Mouse (Mus musculus) hindbrain, postnatal 0 days (tissue): ENCODE results near the gene Krt88. TPM values are rescaled to one million over a fixed set of nuclear protein-coding genes. Genes with fewer than 3 reads are reported as not detected.

Source experiments
- ATAC-seq: fragments of 200-750 bp; cut with Nextera tagmentation; 2 replicates; pipeline ENCODE4 v1.8.0; 2017; ENCODE audit warnings: mild to moderate bottlenecking, moderate TSS enrichment, moderate library complexity
- DNase-seq: peaks from one replicate; pipeline ENCODE4 v3.0.0-alpha.2; 2015; ENCODE audit warnings: low spot score
- H3K27ac ChIP-seq: fragments of 300-500 bp; sonication (generic); 2 replicates; pipeline ENCODE4 v1.5.1; 2014; ENCODE audit warnings: mild to moderate bottlenecking
- H3K27me3 ChIP-seq: fragments of 300-500 bp; sonication (generic); 2 replicates; pipeline ENCODE4 v1.6.1; 2014; ENCODE audit warnings: low read length, mixed read lengths; ENCODE audit not compliant: insufficient read depth
- H3K36me3 ChIP-seq: fragments of 300-500 bp; sonication (generic); 2 replicates; pipeline ENCODE4 v1.6.1; 2014; ENCODE audit warnings: low read length, mixed read lengths; ENCODE audit not compliant: insufficient read depth
- H3K4me1 ChIP-seq: fragments of 300-500 bp; sonication (generic); 2 replicates; pipeline ENCODE4 v1.6.1; 2014; ENCODE audit warnings: antibody characterized with exemption, low read length, mixed read lengths; ENCODE audit not compliant: insufficient read depth
- H3K4me2 ChIP-seq: fragments of 300-500 bp; sonication (generic); 2 replicates; pipeline ENCODE4 v1.6.1; 2014; ENCODE audit warnings: low read depth, mild to moderate bottlenecking, low read length, moderate library complexity, mixed read lengths
- H3K4me3 ChIP-seq: fragments of 300-500 bp; sonication (generic); 2 replicates; pipeline ENCODE4 v1.5.1; 2014; ENCODE audit warnings: low read length
- H3K9ac ChIP-seq: fragments of 300-500 bp; sonication (generic); replicated peaks from 2 replicates; pipeline ENCODE4 v1.6.1; 2014; ENCODE audit warnings: mild to moderate bottlenecking, low read length, moderate library complexity, mixed read lengths
- H3K9me3 ChIP-seq: fragments of 300-500 bp; sonication (generic); 2 replicates; pipeline ENCODE4 v1.6.1; 2016; ENCODE audit warnings: low read length, mixed read lengths
- CTCF ChIP-seq: IDR thresholded peaks from 2 replicates; pipeline ENCODE4 v1.5.1; 2016; ENCODE audit warnings: antibody characterized with exemption, control low read depth, low read depth
- WGBS: fragments of 180-500 bp; shearing (Covaris S2); extraction: QIAGEN DNeasy Blood & Tissue Kit; methylation state at CpG from one replicate; pipeline ENCODE4 v1.1.7; 2014; 5-methylcytosine and 5-hydroxymethylcytosine counted together
- polyA plus RNA-seq: library from polyadenylated mRNA; unstranded; fragments of >200 nt; fragmentation: Nextera tagmentation; extraction: Ambion mirVana; gene quantifications from 2 replicates; pipeline ENCODE4 v1.2.1, GENCODE M21; 2015
- total RNA-seq: library from RNA; depleted of rRNA; stranded (reverse); fragments of >200 nt; gene quantifications from 2 replicates; pipeline ENCODE4 v1.2.3, GENCODE M21; 2014

Krt88 gene
- total and polyA plus RNA-seq, 2 experiments from 2014 or later = 0.16 TPM; not detected in 1

DNA sequence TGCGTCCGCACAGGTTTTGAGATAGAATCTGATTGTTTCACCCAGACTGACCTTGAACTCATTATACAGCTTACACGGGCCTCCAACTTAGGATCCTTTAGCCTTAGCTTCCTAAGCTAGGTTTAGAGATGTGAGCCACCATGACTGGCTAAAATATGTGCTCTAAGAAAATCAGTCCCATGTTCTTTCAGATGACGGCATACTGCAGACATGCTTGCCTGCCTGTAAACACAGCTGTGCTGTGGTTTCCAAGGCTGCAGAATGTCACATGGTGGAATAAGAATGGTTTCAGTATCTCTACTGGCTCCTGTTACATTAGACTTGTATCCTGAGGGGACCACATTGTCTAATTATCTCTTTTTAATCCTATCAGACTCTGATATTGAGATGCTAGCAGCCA, 28.6 kb upstream of the Krt88 start:
- Histone ChIP-seq H3K36me3 (no peaks in the 10 kb centered on the region), H3K4me2 (no peak overlapping the region), H3K27me3 (no peaks in the 10 kb centered on the region), H3K4me3 (no peak overlapping the region), H3K9me3 (no peaks in the 10 kb centered on the region), H3K27ac (no peak overlapping the region), H3K4me1 (0 out of 2 replicates have a peak, but pooled peaks cover 3% of the 10 kb centered on the region), H3K9ac (no peak overlapping the region)
- DNase-seq (peak; percentile 40), ATAC-seq (peak; percentile 59; the same call in 1 of the 2 replicates)
- TF ChIP-seq CTCF = no peak
- 81% methylated on average over 4 of the region's 4 CpGs for WGBS

DNA sequence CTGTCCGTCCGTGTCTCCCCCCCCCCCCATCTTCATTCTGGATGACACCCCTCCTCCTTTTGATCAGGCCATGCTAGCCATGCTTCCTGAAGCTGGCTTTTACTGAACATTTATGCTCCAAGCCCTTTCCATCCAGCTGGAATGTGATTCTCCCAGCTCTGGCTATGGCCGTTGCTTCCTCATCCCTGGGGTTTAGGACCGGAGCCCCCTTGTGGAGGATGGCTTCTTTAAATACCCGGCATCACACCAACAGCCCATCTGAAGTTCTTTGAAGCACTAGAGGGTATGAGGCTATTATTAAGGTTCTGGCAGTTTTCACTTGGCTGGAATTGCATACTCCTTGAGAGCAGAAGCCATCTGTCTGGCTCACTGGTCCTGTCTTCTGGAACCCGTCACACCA, 26.6 kb upstream of the Krt88 start:
- TF ChIP-seq CTCF = peak; percentile 45
- no peaks in the 10 kb centered on the region for H3K9me3 ChIP-seq
- 35% methylated on average over 4 of the region's 6 CpGs for WGBS

DNA sequence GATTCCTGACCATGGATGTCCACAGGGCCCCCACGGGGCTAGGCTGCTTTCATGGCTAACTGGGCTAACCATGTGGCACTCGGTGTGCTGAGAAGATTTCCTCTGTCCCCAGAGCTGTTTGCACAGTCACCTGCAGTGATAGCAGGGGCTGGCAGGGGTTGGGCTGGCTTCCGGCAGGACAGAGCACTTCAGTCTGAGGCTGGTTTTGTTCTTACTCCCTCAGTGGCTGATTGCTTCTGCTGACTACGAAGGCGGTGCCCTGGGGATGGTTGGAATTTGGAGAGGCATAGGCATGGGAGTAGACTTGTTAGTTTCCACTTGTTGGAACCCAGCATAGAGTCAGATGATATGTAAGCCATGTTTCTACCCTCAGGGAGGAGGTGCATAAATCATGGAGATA, 22.6 kb upstream of the Krt88 start:
- Histone ChIP-seq H3K27ac (no peak overlapping the region), H3K4me1 (no peaks in the 10 kb centered on the region), H3K9ac (no peak overlapping the region), H3K9me3 (no peaks in the 10 kb centered on the region), H3K36me3 (no peaks in the 10 kb centered on the region), H3K27me3 (no peaks in the 10 kb centered on the region), H3K4me2 (no peak overlapping the region), H3K4me3 (no peak overlapping the region)
- no peak for DNase-seq
- 26% methylated on average over 5 of the region's 5 CpGs for WGBS
- ATAC-seq = no peak
- no peak for TF ChIP-seq CTCF

More for the DNA sequence above, 26.6 kb upstream of the Krt88 start:
- H3K36me3 ChIP-seq = no peaks in the 10 kb centered on the region
- no peak overlapping the region for H3K4me3 ChIP-seq
- ATAC-seq (no peak), DNase-seq (peak; percentile 30)
- no peaks in the 10 kb centered on the region for H3K27me3 ChIP-seq
- no peak overlapping the region for H3K27ac ChIP-seq
- no peak overlapping the region for H3K9ac ChIP-seq
- no peaks in the 10 kb centered on the region for H3K4me1 ChIP-seq
- no peak overlapping the region for H3K4me2 ChIP-seq

DNA sequence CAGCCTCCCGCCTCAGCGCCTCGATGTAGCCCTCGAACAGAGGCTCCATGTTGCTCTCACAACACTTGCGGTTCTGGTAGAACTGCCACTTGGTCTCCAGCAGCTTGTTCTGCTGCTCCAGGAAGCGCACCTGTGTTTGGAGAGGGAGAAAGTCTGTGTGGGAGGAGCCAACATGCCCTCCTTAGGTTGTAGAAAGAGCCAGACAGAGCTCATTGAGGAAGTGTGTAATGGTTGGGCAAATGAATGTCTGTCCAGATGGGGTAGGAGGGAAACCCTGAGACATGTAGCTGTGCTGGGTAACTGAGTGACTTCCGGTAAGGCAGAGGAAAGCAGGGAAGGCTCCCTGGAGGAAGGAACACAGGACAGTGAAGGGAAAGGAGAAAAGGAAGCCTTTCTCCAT, 10.9 kb upstream of the Krt88 start:
- Histone ChIP-seq H3K4me1 (peaks cover 5% of the 10 kb centered on the region; the same call in 1 of the 2 replicates), H3K27me3 (0 out of 2 replicates have a peak, but pooled peaks cover 5% of the 10 kb centered on the region), H3K36me3 (no peaks in the 10 kb centered on the region), H3K4me3 (no peak overlapping the region), H3K4me2 (no peak overlapping the region), H3K9ac (no peak overlapping the region), H3K9me3 (no peaks in the 10 kb centered on the region), H3K27ac (no peak overlapping the region)
- no peak for TF ChIP-seq CTCF
- WGBS = 90% methylated on average over 7 of the region's 7 CpGs
- ATAC-seq (no peak), DNase-seq (no peak)

DNA sequence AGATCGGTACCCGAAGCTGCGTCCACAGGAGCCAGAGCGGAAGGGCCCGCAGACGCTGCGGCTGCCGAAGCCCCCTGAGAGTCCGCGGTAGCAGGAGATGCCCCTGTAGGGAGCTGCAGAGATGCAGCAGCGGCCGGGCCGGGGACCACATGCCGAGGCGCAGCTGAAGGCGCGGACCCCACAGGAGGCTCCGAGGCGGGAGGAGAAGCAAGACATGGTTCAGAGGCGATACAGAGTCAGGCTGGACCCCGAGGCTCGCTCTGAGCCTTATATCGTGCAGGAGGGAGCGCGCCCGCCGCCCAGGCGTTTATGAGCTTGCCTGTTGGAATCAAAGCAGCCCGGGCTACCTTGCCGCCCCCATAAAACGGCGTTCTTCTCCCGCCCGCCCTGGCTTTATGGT, 9.0 kb upstream of the Krt88 start, which contains the start of gene Krt87:
Gene Krt87, minus strand, starts transcription at position 250 of the 400 bp plus-strand sequence.
- peak within 1 kb of the TSS; percentile 51 for H3K9ac ChIP-seq
- peaks cover 5% of the 10 kb centered on the region; the same call in 1 of the 2 replicates for H3K4me1 ChIP-seq
- no peak for TF ChIP-seq CTCF
- WGBS = 3% methylated on average over 31 of the region's 34 CpGs
- H3K27me3 ChIP-seq = 0 out of 2 replicates have a peak, but pooled peaks cover 5% of the 10 kb centered on the region
- DNase-seq (no peak), ATAC-seq (no peak)
- peak within 1 kb of the TSS; percentile 69 for H3K4me2 ChIP-seq
- no peaks in the 10 kb centered on the region for H3K36me3 ChIP-seq
- H3K27ac ChIP-seq = no peak within 1 kb of the TSS
- H3K9me3 ChIP-seq = no peaks in the 10 kb centered on the region
- peak within 1 kb of the TSS; percentile 35 for H3K4me3 ChIP-seq

DNA sequence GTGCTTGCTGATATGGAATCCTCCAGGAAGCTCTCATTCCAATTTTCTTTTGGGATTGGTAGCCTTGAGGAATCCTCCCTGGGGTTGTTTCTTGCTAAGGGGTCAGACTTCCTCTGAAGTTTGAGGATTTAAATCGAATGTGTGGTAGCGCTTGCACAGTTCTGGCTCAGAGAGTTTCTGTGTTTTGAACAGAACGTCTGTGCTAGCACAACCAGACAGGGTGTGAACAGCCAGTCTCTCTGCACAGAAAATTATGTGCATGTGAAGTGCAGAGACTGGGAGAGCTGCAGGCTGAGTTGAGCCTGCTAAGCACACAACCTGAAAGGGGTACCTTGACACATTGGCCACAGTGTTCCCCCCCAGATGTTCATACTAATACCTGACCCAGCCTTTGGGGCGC, 6.7 kb upstream of the Krt88 start:
- Histone ChIP-seq H3K9me3 (no peaks in the 10 kb centered on the region), H3K27ac (no peak overlapping the region), H3K4me3 (no peak overlapping the region), H3K36me3 (no peaks in the 10 kb centered on the region), H3K4me2 (no peak overlapping the region), H3K4me1 (peaks cover 5% of the 10 kb centered on the region; the same call in 1 of the 2 replicates), H3K9ac (no peak overlapping the region), H3K27me3 (0 out of 2 replicates have a peak, but pooled peaks cover 5% of the 10 kb centered on the region)
- ATAC-seq (no peak), DNase-seq (no peak)
- TF ChIP-seq CTCF = no peak
- WGBS = 85% methylated on average over 4 of the region's 4 CpGs

DNA sequence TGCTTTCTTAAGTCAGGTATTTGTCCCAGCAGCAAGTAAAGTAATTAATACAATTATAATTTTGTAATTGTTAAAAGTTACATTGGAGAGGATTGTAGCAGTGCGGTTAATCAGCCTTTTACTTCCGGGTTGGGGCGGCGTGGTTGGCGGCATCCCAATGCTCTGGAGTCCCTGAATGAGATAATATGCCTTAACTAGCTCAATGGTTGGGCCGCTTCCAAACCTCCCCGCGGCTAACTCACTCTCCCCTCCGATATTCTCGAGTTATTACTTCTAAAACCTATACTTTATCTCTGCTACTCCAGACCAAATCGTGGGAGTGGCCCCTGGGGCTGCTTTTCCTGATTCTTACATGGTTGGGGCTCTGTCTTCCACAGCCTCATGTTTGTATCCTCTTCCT, 972 bp upstream of the Krt88 start:
- Histone ChIP-seq H3K36me3 (no peaks in the 10 kb centered on the region), H3K4me2 (no peak overlapping the region), H3K27me3 (no peaks in the 10 kb centered on the region), H3K9me3 (no peaks in the 10 kb centered on the region), H3K4me1 (no peaks in the 10 kb centered on the region), H3K4me3 (no peak overlapping the region), H3K9ac (no peak overlapping the region), H3K27ac (no peak overlapping the region)
- no peak for TF ChIP-seq CTCF
- no peak for ATAC-seq
- 60% methylated on average over 11 of the region's 11 CpGs for WGBS
- no peak for DNase-seq
